Mouse (Mus musculus): ENCODE data around the gene Kars.

DNA sequence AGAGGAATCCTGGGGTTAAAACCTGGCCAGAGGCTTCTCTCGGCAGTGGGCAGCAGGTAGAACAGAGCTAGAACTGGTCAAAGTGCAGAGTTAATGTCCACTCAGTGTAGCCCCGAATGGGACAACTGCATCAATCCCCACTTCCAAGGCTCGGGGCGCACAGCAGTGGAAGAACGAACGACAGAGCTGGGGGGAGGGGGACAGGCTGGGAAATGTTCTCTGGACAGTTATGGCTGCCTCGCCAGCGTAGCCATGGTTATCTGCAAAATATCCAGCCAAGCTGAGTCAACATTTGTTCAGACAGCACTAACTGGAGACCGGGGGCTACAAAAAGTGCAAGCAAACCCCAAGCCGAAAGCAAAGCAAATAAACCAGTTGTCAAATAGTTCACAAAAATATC lies 33.0 kb downstream of the Kars start:
- TF ChIP-seq POLR2A (IDR thresholded peaks at IDR 0.05; ENCODE audit: low read depth, low read length) (no peak), CTCF (conservative IDR thresholded peaks at IDR 0.05 in 1 of 2, IDR thresholded peaks at IDR 0.05 in 1 of 2; ENCODE audit: low read depth in 2 of 2, low read length in 2 of 2) (no peak), JUND (conservative IDR thresholded peaks at IDR 0.05; ENCODE audit: low read depth, low read length) (no peak), UBTF (IDR thresholded peaks at IDR 0.05; ENCODE audit: low read depth, low read length) (no peak), HCFC1 (IDR thresholded peaks at IDR 0.05; ENCODE audit: low read depth, low read length) (no peak)
